ENCODE assay signal across 8 mouse cellular contexts in the genomic region with DNA sequence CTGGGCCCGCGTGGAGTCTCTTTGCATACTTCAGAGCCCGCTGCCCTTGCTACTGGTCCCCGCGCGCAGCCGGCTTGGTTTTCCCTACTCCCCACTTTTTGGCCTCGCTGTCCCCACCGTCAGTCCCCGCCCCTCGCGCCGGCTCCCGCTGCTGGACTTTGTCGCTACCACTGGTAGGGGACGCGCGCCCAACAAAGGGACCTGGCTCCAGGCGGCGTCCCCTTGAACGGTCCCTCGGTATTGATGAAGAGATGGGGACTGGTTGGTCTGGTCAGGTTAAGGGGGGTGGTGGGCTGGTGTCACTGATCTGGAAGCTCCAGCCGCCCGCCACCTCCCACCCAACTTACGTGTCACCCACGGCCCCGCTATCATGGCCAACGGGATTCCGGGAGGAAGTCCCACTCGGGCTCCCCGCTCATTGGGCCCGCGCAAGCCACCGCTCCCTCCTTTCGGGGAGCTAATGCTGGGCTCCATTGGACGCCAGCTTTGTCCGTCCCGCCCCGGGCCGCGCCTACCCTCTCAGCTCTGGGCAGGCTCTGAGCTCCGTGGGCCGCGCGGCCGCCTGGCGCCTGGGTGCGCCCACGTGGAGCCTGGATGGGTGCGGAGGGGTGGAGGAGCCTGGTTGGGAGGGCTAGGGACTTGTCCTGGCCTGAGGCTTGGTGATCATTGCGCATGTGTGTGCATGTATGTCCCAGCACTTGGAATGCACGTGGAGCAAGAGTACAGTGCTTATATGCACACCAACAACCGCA. TPM values are rescaled to one million over a fixed set of nuclear protein-coding genes. Genes with fewer than 3 reads are reported as not detected.
A peak's percentile ranks its signal among the peaks of the same experiment; 100 is the strongest.
DNase-seq lines count a peak whose midpoint lies in the region; ATAC-seq and TF ChIP-seq lines count a peak whose summit lies in the region.

A gene (minus strand): TSS at position 399 of the 752 bp plus-strand sequence.

- peak within 1 kb of the TSS; percentile 83 for H3ac ChIP-seq in C2C12 (ENCODE audit: control insufficient read depth, insufficient read length, low read depth)

- peak; percentile 85 for DNase-seq in brain, embryonic 18.5 days (ENCODE audit: low read depth, low spot score)
- peak; percentile 96 for DNase-seq in kidney, postnatal 0 days (ENCODE audit: low spot score)
- DNase-seq in liver, embryonic 11.5 days (ENCODE audit: low spot score), result peak; percentile 91
- DNase-seq in naive thymus-derived CD4-positive, alpha-beta T cell, adult 2 months (ENCODE audit: low read depth), result peak; percentile 84

- H3K27ac ChIP-seq in heart, embryonic 12.5 days (ENCODE audit: poor library complexity, severe bottlenecking), result peak within 1 kb of the TSS; percentile 91
- peak within 1 kb of the TSS; percentile 92 for H3K27ac ChIP-seq in kidney, postnatal 0 days
- H3K27ac ChIP-seq in liver, embryonic 11.5 days (ENCODE audit: low read depth, low read length), result peak within 1 kb of the TSS; percentile 63
- peak within 1 kb of the TSS; percentile 86 for H3K27ac ChIP-seq in stomach, embryonic 14.5 days (ENCODE audit: low read length)

- TF ChIP-seq CTCF in C2C12 (IDR thresholded peaks at IDR 0.05; ENCODE audit: control insufficient read depth, insufficient read depth, insufficient read length), result no peak
- TF ChIP-seq CTCF in kidney, postnatal 0 days (IDR thresholded peaks at IDR 0.05; ENCODE audit: low read depth), result peak; percentile 6; the same call in 1 of the 2 replicates

- H3K79me3 ChIP-seq in C2C12 (ENCODE audit: low read depth), result peaks cover 31% of the 10 kb centered on the region

- H3K4me3 ChIP-seq in C2C12 (ENCODE audit: insufficient read depth, poor library complexity, severe bottlenecking), result peak within 1 kb of the TSS; percentile 63
- H3K4me3 ChIP-seq in heart, embryonic 12.5 days, result peak within 1 kb of the TSS; percentile 71
- peak within 1 kb of the TSS; percentile 70 for H3K4me3 ChIP-seq in kidney, postnatal 0 days (replicated peaks; ENCODE audit: low read depth, low read length)
- H3K4me3 ChIP-seq in liver, embryonic 11.5 days (ENCODE audit: low read depth, low read length), result peak within 1 kb of the TSS; percentile 80
- peak within 1 kb of the TSS; percentile 70 for H3K4me3 ChIP-seq in stomach, embryonic 14.5 days (ENCODE audit: low read depth, low read length)

- no peaks in the 10 kb centered on the region for H3K36me3 ChIP-seq in C2C12 (ENCODE audit: control insufficient read depth, insufficient read depth)
- H3K36me3 ChIP-seq in heart, embryonic 12.5 days, result no peaks in the 10 kb centered on the region
- H3K36me3 ChIP-seq in kidney, postnatal 0 days (ENCODE audit: insufficient read depth, low read length), result no peaks in the 10 kb centered on the region
- no peaks in the 10 kb centered on the region for H3K36me3 ChIP-seq in liver, embryonic 11.5 days (ENCODE audit: control insufficient read depth, insufficient read depth, low read length)
- no peaks in the 10 kb centered on the region for H3K36me3 ChIP-seq in stomach, embryonic 14.5 days (ENCODE audit: control insufficient read depth, insufficient read depth, low read length)

- under 1% methylated on average over 53 of the region's 53 CpGs for whole genome bisulfite sequencing in heart, embryonic 12.5 days
- WGBS in kidney, postnatal 0 days, result 1% methylated on average over 53 of the region's 53 CpGs
- under 1% methylated on average over 53 of the region's 53 CpGs for WGBS in liver, embryonic 11.5 days
- under 1% methylated on average over 52 of the region's 53 CpGs for WGBS in stomach, embryonic 14.5 days

- H3K79me2 ChIP-seq in C2C12 (ENCODE audit: control insufficient read depth, insufficient read depth), result peaks cover 47% of the 10 kb centered on the region

- no peaks in the 10 kb centered on the region for H3K27me3 ChIP-seq in C2C12 (ENCODE audit: control insufficient read depth, insufficient read depth, insufficient read length)
- no peaks in the 10 kb centered on the region for H3K27me3 ChIP-seq in heart, embryonic 12.5 days (replicated peaks)
- no peaks in the 10 kb centered on the region for H3K27me3 ChIP-seq in kidney, postnatal 0 days (ENCODE audit: insufficient read depth, low read length)
- no peaks in the 10 kb centered on the region for H3K27me3 ChIP-seq in liver, embryonic 11.5 days (replicated peaks; ENCODE audit: control insufficient read depth, insufficient read depth, low read length)
- H3K27me3 ChIP-seq in stomach, embryonic 14.5 days (ENCODE audit: control insufficient read depth, insufficient read depth, low read length), result no peaks in the 10 kb centered on the region

- H3K4me1 ChIP-seq in heart, embryonic 12.5 days (replicated peaks), result peaks cover 34% of the 10 kb centered on the region
- H3K4me1 ChIP-seq in kidney, postnatal 0 days (replicated peaks; ENCODE audit: insufficient read depth, low read length), result peaks cover 15% of the 10 kb centered on the region
- peaks cover 19% of the 10 kb centered on the region for H3K4me1 ChIP-seq in liver, embryonic 11.5 days (replicated peaks; ENCODE audit: control insufficient read depth, insufficient read depth, low read length)
- H3K4me1 ChIP-seq in stomach, embryonic 14.5 days (ENCODE audit: control insufficient read depth, insufficient read depth, low read length), result peaks cover 22% of the 10 kb centered on the region

- peak within 1 kb of the TSS; percentile 86 for H3K9ac ChIP-seq in heart, embryonic 12.5 days
- H3K9ac ChIP-seq in kidney, postnatal 0 days (ENCODE audit: low read depth, low read length), result peak within 1 kb of the TSS; percentile 76
- peak within 1 kb of the TSS; percentile 80 for H3K9ac ChIP-seq in liver, embryonic 11.5 days (ENCODE audit: low read depth, low read length)
- peak within 1 kb of the TSS; percentile 74 for H3K9ac ChIP-seq in stomach, embryonic 14.5 days (replicated peaks; ENCODE audit: low read depth, low read length)

- no peaks in the 10 kb centered on the region for H3K9me3 ChIP-seq in heart, embryonic 12.5 days (replicated peaks)
- H3K9me3 ChIP-seq in kidney, postnatal 0 days (replicated peaks; ENCODE audit: low read length), result no peaks in the 10 kb centered on the region
- H3K9me3 ChIP-seq in liver, embryonic 11.5 days (ENCODE audit: control insufficient read depth, low read length), result no peaks in the 10 kb centered on the region
- H3K9me3 ChIP-seq in stomach, embryonic 14.5 days (ENCODE audit: control insufficient read depth, low read depth, low read length), result no peaks in the 10 kb centered on the region

- ATAC-seq in erythroid progenitor cell, adult 5-6 weeks (replicated peaks; ENCODE audit: low FRiP score, poor library complexity, severe bottlenecking), result peak; percentile 95
- ATAC-seq in heart, embryonic 12.5 days (ENCODE audit: insufficient number of reproducible peaks, low FRiP score), result peak; percentile 99
- ATAC-seq in kidney, postnatal 0 days (replicated peaks; ENCODE audit: low FRiP score, low read depth), result peak; percentile 99
- peak; percentile 99 for ATAC-seq in liver, embryonic 11.5 days (replicated peaks; ENCODE audit: low FRiP score)
- ATAC-seq in stomach, embryonic 14.5 days (ENCODE audit: insufficient number of reproducible peaks, insufficient read depth, low FRiP score, low read depth), result peak; percentile 99

- H3K4me2 ChIP-seq in heart, embryonic 12.5 days, result peak within 1 kb of the TSS; percentile 88
- peak within 1 kb of the TSS; percentile 88 for H3K4me2 ChIP-seq in kidney, postnatal 0 days (ENCODE audit: low read length)
- peak within 1 kb of the TSS; percentile 92 for H3K4me2 ChIP-seq in liver, embryonic 11.5 days
- peak within 1 kb of the TSS; percentile 87 for H3K4me2 ChIP-seq in stomach, embryonic 14.5 days (replicated peaks; ENCODE audit: low read depth, low read length)

TF ChIP-seq in C2C12, 6 proteins besides CTCF, POLR2A, EP300 and RAD21:
- TF ChIP-seq MAX (IDR thresholded peaks at IDR 0.05) (peak; percentile 80), CEBPB (IDR thresholded peaks at IDR 0.05; ENCODE audit: low read depth) (no peak), MYOG (IDR thresholded peaks at IDR 0.05; ENCODE audit: control insufficient read depth, extremely low read depth, insufficient read length) (no peak), USF1 (IDR thresholded peaks at IDR 0.05; ENCODE audit: low read depth) (no peak), MYOD1 (IDR thresholded peaks at IDR 0.05; ENCODE audit: control insufficient read depth, insufficient read length, low read depth) (no peak), FOSL1 (IDR thresholded peaks at IDR 0.05; ENCODE audit: insufficient read depth, low read length, poor library complexity, severe bottlenecking) (no peak)

RNA-seq across cellular contexts. Expression of the gene that starts here (rescaled TPM):
- 12.0 TPM for polyA plus RNA-seq in C2C12 (2012; fragmentation: generic; extraction: Trizol)
- 60.8 and 68.8 TPM in 2 replicates for total RNA-seq in erythroid progenitor cell, adult 5-6 weeks (2015; ENCODE audit: low replicate concordance)
- total RNA-seq in erythroid progenitor cell, adult 5-6 weeks (2017; ENCODE audit: low replicate concordance), result 67.4 and 68.5 TPM in 2 replicates
- 62.9 and 69.1 TPM in 2 replicates for polyA plus RNA-seq in heart, embryonic 12.5 days (2016; fragmentation: Nextera tagmentation; extraction: Ambion mirVana)
- 51.5 and 57.3 TPM in 2 replicates for polyA plus RNA-seq in kidney, postnatal 0 days (2015; fragmentation: Nextera tagmentation; extraction: Ambion mirVana)
- polyA plus RNA-seq in liver, embryonic 11.5 days (2014; fragmentation: Nextera tagmentation; extraction: Ambion mirVana), result 30.1 and 32.4 TPM in 2 replicates
- polyA plus RNA-seq in stomach, embryonic 14.5 days (2014; fragmentation: Nextera tagmentation; extraction: Ambion mirVana), result 59.2 and 66.0 TPM in 2 replicates

Comparison
In these comparisons a context has a peak if more than half of its experiments do, and no peak if none do; other contexts are left out.
1. Peak in every context shown above with its lines: DNase-seq, ATAC-seq, H3K4me3 ChIP-seq and H3K27ac ChIP-seq.